Mouse (Mus musculus) cerebellum, adult 2 months (tissue): ENCODE results near the gene Tspan14.

ENCODE experiments used
- CTCF ChIP-seq: fragments of 200-500 bp; IDR thresholded peaks from 2 replicates; pipeline ENCODE4 v1.5.1; 2011; ENCODE audit warnings: low read depth, mild to moderate bottlenecking, control low read depth, low read length, moderate library complexity, borderline replicate concordance; ENCODE audit not compliant: insufficient read depth
- POLR2A ChIP-seq: fragments of 200-500 bp; IDR thresholded peaks from 2 replicates; pipeline ENCODE4 v1.6.1; 2011; ENCODE audit warnings: low read length, control low read depth, borderline replicate concordance; ENCODE audit not compliant: insufficient read depth

- TF ChIP-seq POLR2A (no peak), CTCF (no peak)
Measured at GRCm38 (mm10) chr14:41007641-41008040, 41.0 kb upstream of the Tspan14 start.
